Mouse (Mus musculus): ENCODE data around the gene Leng1. TPM values are rescaled to one million over a fixed set of nuclear protein-coding genes. Genes with fewer than 3 reads are reported as not detected.
"Not testable (repeated sequence)": the region's sequence is repeated elsewhere in the genome, so short reads cannot be mapped to it uniquely, and the experiment has no call there.

Leng1 gene
- total and polyA plus RNA-seq, 3 experiments: 5.8 to 8.5 (median 6.7) TPM

- no peaks in the 10 kb centered on the region for H3K9me3 ChIP-seq (replicated peaks; ENCODE audit: low read length)
- dilution Hi-C loops (cut with MboI; ENCODE audit: extremely low pct_ligation_motif_present, extremely low pct_unique_long_range_greater_than_20kb, low sequenced_read_pairs) (no loop called here), in situ Hi-C loops (cut with MboI; ENCODE audit: low pct_ligation_motif_present, low pct_unique_long_range_greater_than_20kb, low sequenced_read_pairs) (no loop called here)
- H3K36me3 ChIP-seq (replicated peaks in 1 of 2; ENCODE audit: control insufficient read depth in 1 of 2, insufficient read depth in 1 of 2, low read length in 1 of 2): peaks cover 47 to 61% of the 10 kb centered on the region in 2 experiments
- peak overlapping the region; percentile 72 for H3K4me2 ChIP-seq (ENCODE audit: insufficient read depth, low read depth, poor library complexity, severe bottlenecking)
- peaks cover 30% of the 10 kb centered on the region for H3K79me2 ChIP-seq (replicated peaks; ENCODE audit: control insufficient read depth, extremely low read depth, insufficient read depth, poor library complexity, severe bottlenecking)
- H3K4me3 ChIP-seq (replicated peaks in 1 of 3; ENCODE audit: low read depth in 2 of 3, low read length in 2 of 3, poor library complexity in 1 of 3): peak overlapping the region in 2 of 3 experiments; percentile 28 to 86
- TF ChIP-seq RCOR1 (conservative IDR thresholded peaks at IDR 0.05; ENCODE audit: low read depth, low read length): no peak
- no peak for TF ChIP-seq GABPA (IDR thresholded peaks at IDR 0.05; ENCODE audit: insufficient replicate concordance, low read depth, low read length)
- TF ChIP-seq NELFE (IDR thresholded peaks at IDR 0.05; ENCODE audit: low read depth, low read length): no peak
- TF ChIP-seq SIN3A (IDR thresholded peaks at IDR 0.05; ENCODE audit: low read length): no peak
- TF ChIP-seq USF2 (conservative IDR thresholded peaks at IDR 0.05; ENCODE audit: low read depth, low read length): no peak
- 0 out of 2 replicates have a peak, but pooled peaks have one; percentile 22 for TF ChIP-seq MYC (IDR thresholded peaks at IDR 0.05; ENCODE audit: low read depth, low read length)
- TF ChIP-seq MAFK (IDR thresholded peaks at IDR 0.05; ENCODE audit: insufficient replicate concordance, low read length): no peak
- no peak for TF ChIP-seq HCFC1 (IDR thresholded peaks at IDR 0.05; ENCODE audit: low read depth, low read length)
- peak; percentile 46; the same call in 1 of the 2 replicates for TF ChIP-seq MAX (IDR thresholded peaks at IDR 0.05; ENCODE audit: low read length)
- TF ChIP-seq MXI1 (IDR thresholded peaks at IDR 0.05; ENCODE audit: low read depth, low read length): 0 out of 2 replicates have a peak, but pooled peaks have one; percentile 41
- TF ChIP-seq NRF1 (IDR thresholded peaks at IDR 0.05; ENCODE audit: low read depth, low read length): no peak
- no peak for TF ChIP-seq CTCF (conservative IDR thresholded peaks at IDR 0.05 in 1 of 2, IDR thresholded peaks at IDR 0.05 in 1 of 2; ENCODE audit: low read depth in 2 of 2, low read length in 2 of 2)
- TF ChIP-seq BHLHE40 (IDR thresholded peaks at IDR 0.05; ENCODE audit: low read depth, low read length): no peak
- TF ChIP-seq POLR2A (IDR thresholded peaks at IDR 0.05; ENCODE audit: low read depth, low read length): no peak
- 0 out of 2 replicates have a peak, but pooled peaks have one; percentile 16 for TF ChIP-seq EP300 (IDR thresholded peaks at IDR 0.05; ENCODE audit: low read length)
- TF ChIP-seq IRF4 (IDR thresholded peaks at IDR 0.05; ENCODE audit: low read depth, low read length): no peak
- H3K27me3 ChIP-seq (replicated peaks): no peaks in the 10 kb centered on the region
- peaks cover 2 to 24% of the 10 kb centered on the region in 2 experiments; a peak in 3 of 4 replicates for H3K4me1 ChIP-seq (ENCODE audit: control insufficient read depth in 1 of 2, insufficient read depth in 2 of 2)
- peak; percentile 24 for DNase-seq (ENCODE audit: extremely low read depth)
- H3K27ac ChIP-seq (ENCODE audit: insufficient read depth, low read depth): no peak overlapping the region
- H3K9ac ChIP-seq (ENCODE audit: insufficient read depth, low read depth): peak overlapping the region; percentile 87
Observed at GRCm38 (mm10) chr7:3703148-3703878, 37.7 kb upstream of the Leng1 start.

GRCm38 (mm10) chr7:3698471-3698870 is 32.8 kb upstream of the Leng1 start:
- Histone ChIP-seq H3K4me2 (ENCODE audit: insufficient read depth, low read depth, poor library complexity, severe bottlenecking) (no peak overlapping the region), H3K27ac (ENCODE audit: insufficient read depth, low read depth) (no peak overlapping the region), H3K4me3 (replicated peaks in 1 of 3; ENCODE audit: low read depth in 2 of 3, low read length in 2 of 3, poor library complexity in 1 of 3) (no peak overlapping the region), H3K9me3 (replicated peaks; ENCODE audit: low read length) (no peaks in the 10 kb centered on the region), H3K4me1 (ENCODE audit: control insufficient read depth in 1 of 2, insufficient read depth in 2 of 2) (peaks cover 0 to 24% of the 10 kb centered on the region in 2 experiments; a peak in 2 of 4 replicates), H3K9ac (ENCODE audit: insufficient read depth, low read depth) (no peak overlapping the region), H3K27me3 (replicated peaks) (no peaks in the 10 kb centered on the region), H3K36me3 (replicated peaks in 1 of 2; ENCODE audit: control insufficient read depth in 1 of 2, insufficient read depth in 1 of 2, low read length in 1 of 2) (peaks cover 27 to 52% of the 10 kb centered on the region in 2 experiments), H3K79me2 (replicated peaks; ENCODE audit: control insufficient read depth, extremely low read depth, insufficient read depth, poor library complexity, severe bottlenecking) (peaks cover 7% of the 10 kb centered on the region; the same call in 1 of the 2 replicates)
- dilution Hi-C loops (cut with MboI; ENCODE audit: extremely low pct_ligation_motif_present, extremely low pct_unique_long_range_greater_than_20kb, low sequenced_read_pairs) (no loop called here), in situ Hi-C loops (cut with MboI; ENCODE audit: low pct_ligation_motif_present, low pct_unique_long_range_greater_than_20kb, low sequenced_read_pairs) (no loop called here)
- no peak for DNase-seq (ENCODE audit: extremely low read depth)
- TF ChIP-seq POLR2A (IDR thresholded peaks at IDR 0.05; ENCODE audit: low read depth, low read length) (no peak), POLR2AphosphoS2 (IDR thresholded peaks at IDR 0.05; ENCODE audit: low read depth, low read length) (no peak), ZMIZ1 (IDR thresholded peaks at IDR 0.05; ENCODE audit: low read depth, low read length) (no peak)

DNA sequence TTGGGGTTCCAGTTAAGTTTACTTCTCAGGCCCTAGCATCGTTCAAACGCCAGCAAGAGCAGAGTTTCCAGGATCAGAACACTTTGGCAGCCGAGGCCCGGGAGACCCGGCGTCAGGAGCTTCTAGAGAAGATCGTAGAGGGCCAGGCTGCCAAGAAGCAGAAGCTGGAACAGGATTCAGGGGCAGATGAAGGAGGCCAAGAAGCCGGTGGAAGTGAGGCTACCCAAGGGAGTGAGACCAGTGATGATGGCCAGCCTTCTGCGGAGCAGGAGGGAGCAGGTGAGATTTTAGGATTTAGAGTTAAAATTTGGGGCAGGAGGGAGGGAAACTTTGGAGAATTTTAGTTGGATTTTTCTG is 29.3 kb upstream of the Leng1 start:
- Histone ChIP-seq H3K9ac (ENCODE audit: insufficient read depth, low read depth) (peak overlapping the region; percentile 93), H3K36me3 (replicated peaks in 1 of 2; ENCODE audit: control insufficient read depth in 1 of 2, insufficient read depth in 1 of 2, low read length in 1 of 2) (peaks cover 16 to 52% of the 10 kb centered on the region in 2 experiments), H3K79me2 (replicated peaks; ENCODE audit: control insufficient read depth, extremely low read depth, insufficient read depth, poor library complexity, severe bottlenecking) (peaks cover 13% of the 10 kb centered on the region), H3K4me1 (ENCODE audit: control insufficient read depth in 1 of 2, insufficient read depth in 2 of 2) (peaks cover 0 to 33% of the 10 kb centered on the region in 2 experiments; a peak in 3 of 4 replicates), H3K4me2 (ENCODE audit: insufficient read depth, low read depth, poor library complexity, severe bottlenecking) (peak overlapping the region; percentile 83), H3K4me3 (replicated peaks in 1 of 3; ENCODE audit: low read depth in 2 of 3, low read length in 2 of 3, poor library complexity in 1 of 3) (peak overlapping the region; percentile 66 to 100 (median 77))
- in situ Hi-C loops (cut with MboI; ENCODE audit: low pct_ligation_motif_present, low pct_unique_long_range_greater_than_20kb, low sequenced_read_pairs); DNase-seq (ENCODE audit: extremely low read depth); H3K9me3 ChIP-seq (replicated peaks; ENCODE audit: low read length); H3K27me3 ChIP-seq (replicated peaks); dilution Hi-C loops (cut with MboI; ENCODE audit: extremely low pct_ligation_motif_present, extremely low pct_unique_long_range_greater_than_20kb, low sequenced_read_pairs); H3K27ac ChIP-seq (ENCODE audit: insufficient read depth, low read depth): not testable (repeated sequence)

Measured in CH12.LX (cell line).